In genomic region chr9:74960630-74961029, GRCm38 (mm10) we compare ENCODE assay signal across 16 mouse cellular contexts. TPM values are rescaled to one million over a fixed set of nuclear protein-coding genes. Genes with fewer than 3 reads are reported as not detected.
DNase-seq lines count a peak whose midpoint lies in the region; ATAC-seq and TF ChIP-seq lines count a peak whose summit lies in the region.
"Had no signal": no experiment of that assay in that cellular context is flagged by ENCODE, and none has a peak within 500 bp of the region (broad histone marks: within the 10 kb centered on the region; RNA-seq: fewer than 3 reads in every experiment).

No protein-coding gene starts in this region.

- no peak for ATAC-seq in liver, embryonic 12.5 days
- peak; percentile 44; the same call in 1 of the 2 replicates for ATAC-seq in forebrain, embryonic 14.5 days
- no peak for ATAC-seq in hindbrain, embryonic 15.5 days (ENCODE audit: low FRiP score, low read depth)
- ATAC-seq in neural tube, embryonic 13.5 days (ENCODE audit: low read depth) = 0 out of 2 replicates have a peak, but pooled peaks have one; percentile 47
- ATAC-seq in erythroid progenitor cell, adult 5-6 weeks (replicated peaks; ENCODE audit: low FRiP score, poor library complexity, severe bottlenecking) = no peak
- ATAC-seq: intestine, embryonic 16.5 days had no signal

- H3K9ac ChIP-seq in liver, adult 2 months (ENCODE audit: low read depth, low read length) = no peak overlapping the region
- H3K9ac ChIP-seq in liver, embryonic 12.5 days = no peak overlapping the region
- H3K9ac ChIP-seq in forebrain, embryonic 14.5 days (ENCODE audit: low read length) = no peak overlapping the region; the same call in 1 of the 2 replicates
- H3K9ac ChIP-seq in hindbrain, embryonic 15.5 days = no peak overlapping the region
- H3K9ac ChIP-seq in neural tube, embryonic 13.5 days = 0 out of 2 replicates have a peak overlapping the region, but pooled peaks have one; percentile 10
- H3K9ac ChIP-seq: embryonic facial prominence, embryonic 12.5 days had no signal

- H3K27me3 ChIP-seq in liver, adult 2 months (ENCODE audit: control insufficient read depth, insufficient read depth, low read length) = no peaks in the 10 kb centered on the region
- no peaks in the 10 kb centered on the region for H3K27me3 ChIP-seq in liver, embryonic 12.5 days (replicated peaks)
- H3K27me3 ChIP-seq in forebrain, embryonic 14.5 days (replicated peaks; ENCODE audit: control insufficient read depth, insufficient read depth, low read length) = no peaks in the 10 kb centered on the region
- no peaks in the 10 kb centered on the region for H3K27me3 ChIP-seq in hindbrain, embryonic 15.5 days
- no peaks in the 10 kb centered on the region for H3K27me3 ChIP-seq in neural tube, embryonic 13.5 days
- H3K27me3 ChIP-seq: embryonic facial prominence, embryonic 12.5 days had no signal

- intact Hi-C loops in gastrocnemius, adult 2 months (cut with DNase I) = no loop called here

- 71% methylated on average over 6 of the region's 6 CpGs for WGBS in liver, adult 2 months
- WGBS in liver, embryonic 12.5 days (ENCODE audit: insufficient replicate concordance) = 65% methylated on average over 6 of the region's 6 CpGs
- 28% methylated on average over 6 of the region's 6 CpGs for WGBS in forebrain, embryonic 14.5 days
- WGBS in hindbrain, embryonic 15.5 days = 50% methylated on average over 6 of the region's 6 CpGs
- WGBS in neural tube, embryonic 13.5 days = 45% methylated on average over 6 of the region's 6 CpGs

- peak; percentile 28 for DNase-seq in liver, adult 2 months (ENCODE audit: extremely low read depth, low read depth, low spot score)
- DNase-seq in forebrain, embryonic 14.5 days (ENCODE audit: low spot score) = peak; percentile 25
- DNase-seq in kidney, adult 9 months = no peak
- no peak for DNase-seq in gastrocnemius, adult 2 months
- DNase-seq: cerebellum, adult 11 months; gastrocnemius, postnatal 10 days; kidney, postnatal 14 days; layer of hippocampus, adult 9-11 months; lung, adult 18-20 months; right cerebral cortex, postnatal 4 days had no signal

- H3K9me3 ChIP-seq in liver, embryonic 12.5 days (replicated peaks) = no peaks in the 10 kb centered on the region
- no peaks in the 10 kb centered on the region for H3K9me3 ChIP-seq in forebrain, embryonic 14.5 days (replicated peaks; ENCODE audit: control insufficient read depth, low read length)
- no peaks in the 10 kb centered on the region for H3K9me3 ChIP-seq in hindbrain, embryonic 15.5 days
- H3K9me3 ChIP-seq in neural tube, embryonic 13.5 days = no peaks in the 10 kb centered on the region
- H3K9me3 ChIP-seq: embryonic facial prominence, embryonic 12.5 days had no signal

- H3K4me2 ChIP-seq in liver, embryonic 12.5 days = no peak overlapping the region
- H3K4me2 ChIP-seq in forebrain, embryonic 14.5 days (ENCODE audit: low read length) = peak overlapping the region; percentile 31; the same call in 1 of the 2 replicates
- H3K4me2 ChIP-seq in hindbrain, embryonic 15.5 days = no peak overlapping the region
- H3K4me2 ChIP-seq in neural tube, embryonic 13.5 days = no peak overlapping the region; the same call in 1 of the 2 replicates
- H3K4me2 ChIP-seq: embryonic facial prominence, embryonic 12.5 days had no signal

- peaks cover 62% of the 10 kb centered on the region for H3K36me3 ChIP-seq in liver, adult 2 months (ENCODE audit: control insufficient read depth, insufficient read depth, low read length)
- no peaks in the 10 kb centered on the region for H3K36me3 ChIP-seq in liver, embryonic 12.5 days
- 0 out of 2 replicates have a peak, but pooled peaks cover 3% of the 10 kb centered on the region for H3K36me3 ChIP-seq in forebrain, embryonic 14.5 days (ENCODE audit: control insufficient read depth, insufficient read depth, low read length)
- H3K36me3 ChIP-seq in hindbrain, embryonic 15.5 days = peaks cover 10% of the 10 kb centered on the region; the same call in 1 of the 2 replicates
- H3K36me3 ChIP-seq in neural tube, embryonic 13.5 days = peaks cover 19% of the 10 kb centered on the region

- H3K79me2 ChIP-seq in liver, adult 2 months (ENCODE audit: control insufficient read depth, insufficient read depth, low read length) = peaks cover 31% of the 10 kb centered on the region; the same call in 1 of the 2 replicates

- H3K27ac ChIP-seq in liver, adult 2 months (replicated peaks; ENCODE audit: insufficient read depth, low read depth, low read length) = peak overlapping the region; percentile 10
- no peak overlapping the region for H3K27ac ChIP-seq in liver, embryonic 12.5 days
- H3K27ac ChIP-seq in forebrain, embryonic 14.5 days (ENCODE audit: low read depth, low read length) = peak overlapping the region; percentile 61; the same call in 1 of the 2 replicates
- H3K27ac ChIP-seq in hindbrain, embryonic 15.5 days (replicated peaks) = peak overlapping the region; percentile 40
- peak overlapping the region; percentile 55 for H3K27ac ChIP-seq in neural tube, embryonic 13.5 days (replicated peaks)
- H3K27ac ChIP-seq in gastrocnemius, adult 2 months = no peak overlapping the region
- H3K27ac ChIP-seq: embryonic facial prominence, embryonic 12.5 days had no signal

- no peak for TF ChIP-seq POLR2A in liver, adult 2 months (IDR thresholded peaks at IDR 0.05; ENCODE audit: extremely low read depth, insufficient read depth, low read length)

- no peak overlapping the region for H3K4me3 ChIP-seq in liver, adult 2 months (ENCODE audit: insufficient read depth, low read depth, low read length)
- H3K4me3 ChIP-seq in liver, embryonic 12.5 days = no peak overlapping the region
- H3K4me3 ChIP-seq in forebrain, embryonic 14.5 days (ENCODE audit: low read depth, low read length) = no peak overlapping the region
- H3K4me3 ChIP-seq in hindbrain, embryonic 15.5 days = no peak overlapping the region
- H3K4me3 ChIP-seq in neural tube, embryonic 13.5 days = no peak overlapping the region
- no peak overlapping the region for H3K4me3 ChIP-seq in gastrocnemius, adult 2 months
- H3K4me3 ChIP-seq: embryonic facial prominence, embryonic 12.5 days had no signal

- peaks cover 42% of the 10 kb centered on the region for H3K4me1 ChIP-seq in liver, adult 2 months (ENCODE audit: control insufficient read depth, insufficient read depth, low read length)
- no peaks in the 10 kb centered on the region for H3K4me1 ChIP-seq in liver, embryonic 12.5 days
- peaks cover 11% of the 10 kb centered on the region for H3K4me1 ChIP-seq in forebrain, embryonic 14.5 days (ENCODE audit: control insufficient read depth, insufficient read depth, low read length)
- H3K4me1 ChIP-seq in hindbrain, embryonic 15.5 days (replicated peaks) = peaks cover 8% of the 10 kb centered on the region
- peaks cover 12% of the 10 kb centered on the region for H3K4me1 ChIP-seq in neural tube, embryonic 13.5 days (replicated peaks)
- H3K4me1 ChIP-seq: embryonic facial prominence, embryonic 12.5 days had no signal

- TF ChIP-seq CTCF in liver, adult 2 months (IDR thresholded peaks at IDR 0.05; ENCODE audit: low read depth, low read length) = no peak
- TF ChIP-seq CTCF in gastrocnemius, adult 2 months (IDR thresholded peaks at IDR 0.05) = no peak

RNA-seq across cellular contexts. Expression of gene Fam214a, which starts 7.9 kb away (rescaled TPM):
- total RNA-seq in liver, adult 2 months (2014; rRNA removed) = 67.5 and 116 TPM in 2 replicates
- 14.5 and 23.1 TPM in 2 replicates for polyA plus RNA-seq in liver, adult 2 months (2012; rRNA removed)
- 1.8 and 2.6 TPM in 2 replicates for polyA plus RNA-seq in liver, embryonic 12.5 days (2016; fragmentation: Nextera tagmentation; extraction: Ambion mirVana)
- polyA plus RNA-seq in forebrain, embryonic 14.5 days (2014; fragmentation: Nextera tagmentation; extraction: Ambion mirVana) = 29.0 and 30.6 TPM in 2 replicates
- 22.7 and 23.6 TPM in 2 replicates for polyA plus RNA-seq in hindbrain, embryonic 15.5 days (2015; fragmentation: Nextera tagmentation; extraction: Ambion mirVana)
- polyA plus RNA-seq in neural tube, embryonic 13.5 days (2015; fragmentation: Nextera tagmentation; extraction: Ambion mirVana) = 24.8 and 27.0 TPM in 2 replicates
- total RNA-seq in erythroid progenitor cell, adult 5-6 weeks (2015; ENCODE audit: low replicate concordance) = 4.6 and 4.7 TPM in 2 replicates
- 1.0 and 2.3 TPM in 2 replicates for total RNA-seq in erythroid progenitor cell, adult 5-6 weeks (2017; ENCODE audit: low replicate concordance)
- total RNA-seq in gastrocnemius, adult 2 months (2021) = 10 to 100 TPM; 21.0 to 29.4 TPM

Comparison
In these comparisons a context has a peak if more than half of its experiments do, and no peak if none do; other contexts are left out.
1. H3K27ac ChIP-seq: peak in liver, adult 2 months (single experiment), forebrain, embryonic 14.5 days (single experiment), hindbrain, embryonic 15.5 days (single experiment) and neural tube, embryonic 13.5 days (single experiment); none in liver, embryonic 12.5 days (single experiment) and gastrocnemius, adult 2 months (single experiment).
2. DNase-seq: peak in liver, adult 2 months (single experiment) and forebrain, embryonic 14.5 days (single experiment); none in kidney, adult 9 months (single experiment) and gastrocnemius, adult 2 months (single experiment).
3. ATAC-seq: peak in forebrain, embryonic 14.5 days (single experiment) and neural tube, embryonic 13.5 days (single experiment); none in liver, embryonic 12.5 days (single experiment), hindbrain, embryonic 15.5 days (single experiment) and erythroid progenitor cell, adult 5-6 weeks (single experiment).